Comparison of ENCODE assay signal across 8 mouse cellular contexts in the genomic region with DNA sequence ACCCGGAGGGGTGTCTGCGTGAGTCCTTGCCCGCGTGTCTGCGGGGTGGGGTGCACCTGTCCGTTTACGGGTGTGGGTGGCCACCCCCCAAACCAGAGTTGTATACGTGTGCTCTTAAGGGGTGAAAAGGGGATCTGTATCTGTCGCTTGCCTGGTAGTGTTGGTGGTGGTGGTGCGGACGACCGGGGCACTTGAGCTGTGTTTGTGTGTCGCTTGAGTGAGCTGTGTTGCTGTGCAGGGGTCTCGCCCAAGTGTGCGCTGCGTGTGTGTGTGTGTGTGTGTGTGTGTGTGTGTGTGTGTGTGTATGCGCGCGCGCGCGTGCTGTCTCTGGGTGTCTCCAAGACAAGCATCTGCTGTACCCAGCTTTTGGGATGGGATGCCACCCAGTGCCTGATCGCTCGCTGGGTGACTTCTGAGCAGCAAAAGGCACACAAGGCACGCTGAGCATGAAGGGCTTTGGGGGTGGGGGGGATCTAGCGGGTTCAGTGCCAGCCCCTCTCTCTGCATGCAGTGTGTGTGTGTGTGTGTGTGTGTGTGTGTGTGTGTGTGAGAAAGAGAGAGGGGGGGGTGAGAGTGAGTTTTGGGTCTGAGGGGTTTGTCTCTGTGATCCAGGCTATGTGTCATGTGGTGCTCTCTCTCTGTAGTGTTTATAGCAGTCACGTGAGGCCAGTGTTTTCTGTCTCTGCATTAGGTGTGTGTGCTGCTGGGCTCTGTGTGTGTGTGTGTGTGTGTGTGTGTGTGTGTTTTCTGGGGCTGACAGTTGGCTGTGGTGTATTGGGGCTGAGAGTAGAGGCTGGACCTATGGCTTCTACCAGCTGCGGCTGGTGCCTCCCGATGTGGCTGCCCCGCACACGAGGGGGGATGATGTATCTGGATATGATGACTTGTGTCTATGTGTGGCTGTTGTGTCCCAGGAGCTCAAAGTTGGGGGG. TPM values are rescaled to one million over a fixed set of nuclear protein-coding genes. Genes with fewer than 3 reads are reported as not detected.
DNase-seq lines count a peak whose midpoint lies in the region; ATAC-seq and TF ChIP-seq lines count a peak whose summit lies in the region.

No protein-coding gene starts in this region.

- under 1% methylated on average over 31 of the region's 31 CpGs for WGBS in heart, embryonic 10.5 days
- WGBS in kidney, embryonic 15.5 days: under 1% methylated on average over 31 of the region's 31 CpGs
- under 1% methylated on average over 31 of the region's 31 CpGs for WGBS in liver, embryonic 11.5 days

- peak overlapping the region; percentile 100 for H3K4me2 ChIP-seq in kidney, embryonic 15.5 days
- peak overlapping the region; percentile 100 for H3K4me2 ChIP-seq in liver, embryonic 11.5 days

- peaks cover 24% of the 10 kb centered on the region for H3K36me3 ChIP-seq in G1E (replicated peaks)
- no peaks in the 10 kb centered on the region for H3K36me3 ChIP-seq in heart, embryonic 10.5 days
- H3K36me3 ChIP-seq in kidney, embryonic 15.5 days: no peaks in the 10 kb centered on the region
- no peaks in the 10 kb centered on the region for H3K36me3 ChIP-seq in liver, embryonic 11.5 days (ENCODE audit: control insufficient read depth, insufficient read depth, low read length)

- peak overlapping the region; percentile 98 for H3K27ac ChIP-seq in heart, embryonic 10.5 days
- peak overlapping the region; percentile 99 for H3K27ac ChIP-seq in kidney, embryonic 15.5 days
- H3K27ac ChIP-seq in liver, embryonic 11.5 days (ENCODE audit: low read depth, low read length): peak overlapping the region; percentile 71

- H3K4me3 ChIP-seq in G1E (ENCODE audit: low read depth, low read length): peak overlapping the region; percentile 93
- peak overlapping the region; percentile 94 for H3K4me3 ChIP-seq in heart, embryonic 10.5 days
- peak overlapping the region; percentile 85 for H3K4me3 ChIP-seq in kidney, embryonic 15.5 days (replicated peaks)
- peak overlapping the region; percentile 78 for H3K4me3 ChIP-seq in liver, embryonic 11.5 days (ENCODE audit: low read depth, low read length)

- H3K9me3 ChIP-seq in G1E (replicated peaks): no peaks in the 10 kb centered on the region
- H3K9me3 ChIP-seq in heart, embryonic 10.5 days: no peaks in the 10 kb centered on the region
- H3K9me3 ChIP-seq in kidney, embryonic 15.5 days (replicated peaks): no peaks in the 10 kb centered on the region
- no peaks in the 10 kb centered on the region for H3K9me3 ChIP-seq in liver, embryonic 11.5 days (ENCODE audit: control insufficient read depth, low read length)

- H3K4me1 ChIP-seq in G1E (ENCODE audit: insufficient read depth, low read depth, low read length): peaks cover 67% of the 10 kb centered on the region
- peaks cover 74% of the 10 kb centered on the region for H3K4me1 ChIP-seq in heart, embryonic 10.5 days
- H3K4me1 ChIP-seq in kidney, embryonic 15.5 days: peaks cover 68% of the 10 kb centered on the region
- H3K4me1 ChIP-seq in liver, embryonic 11.5 days (replicated peaks; ENCODE audit: control insufficient read depth, insufficient read depth, low read length): peaks cover 53% of the 10 kb centered on the region

- peak overlapping the region; percentile 93 for H3K9ac ChIP-seq in kidney, embryonic 15.5 days
- peak overlapping the region; percentile 97 for H3K9ac ChIP-seq in liver, embryonic 11.5 days (ENCODE audit: low read depth, low read length)

- DNase-seq in 3134 (ENCODE audit: extremely low read depth, insufficient read length, low spot score): peak; percentile 64
- peak; percentile 48 for DNase-seq in G1E (ENCODE audit: low spot score)
- DNase-seq in cerebellum, postnatal 10 days: peak; percentile 66 to 71
- peak; percentile 77 for DNase-seq in heart, embryonic 10.5 days (ENCODE audit: low spot score)
- DNase-seq in liver, embryonic 11.5 days (ENCODE audit: low spot score): peak; percentile 66
- DNase-seq in neural tube, embryonic 10.5 days (ENCODE audit: extremely low spot score, low spot score): peak; percentile 52
- DNase-seq in thymus, postnatal 25 days: peak; percentile 58

- no peak for ATAC-seq in G1E (ENCODE audit: extremely low read depth, insufficient number of reproducible peaks, low FRiP score, poor library complexity, severe bottlenecking)
- ATAC-seq in kidney, embryonic 15.5 days (replicated peaks; ENCODE audit: low FRiP score): no peak
- no peak for ATAC-seq in liver, embryonic 11.5 days (replicated peaks; ENCODE audit: low FRiP score)

- no peaks in the 10 kb centered on the region for H3K27me3 ChIP-seq in G1E (ENCODE audit: insufficient read depth, low read length)
- H3K27me3 ChIP-seq in heart, embryonic 10.5 days (ENCODE audit: insufficient read depth, poor library complexity, severe bottlenecking): no peaks in the 10 kb centered on the region
- no peaks in the 10 kb centered on the region for H3K27me3 ChIP-seq in kidney, embryonic 15.5 days
- H3K27me3 ChIP-seq in liver, embryonic 11.5 days (replicated peaks; ENCODE audit: control insufficient read depth, insufficient read depth, low read length): no peaks in the 10 kb centered on the region

- no peak for TF ChIP-seq CTCF in G1E (IDR thresholded peaks at IDR 0.05; ENCODE audit: low read depth, low read length)

RNA-seq across cellular contexts. Expression of gene Bbc3, which starts 2.6 kb away (rescaled TPM):
- total RNA-seq in G1E (2014; fragmentation: Nextera tagmentation) (10.2 and 15.8 TPM in 2 replicates), G1E (2017) (9.0 and 16.3 TPM in 2 replicates)
- 209 and 355 TPM in 2 replicates for polyA plus RNA-seq in G1E (2012)
- polyA plus RNA-seq in heart, embryonic 10.5 days (2016; fragmentation: Nextera tagmentation; extraction: Ambion mirVana): 8.3 and 9.5 TPM in 2 replicates
- 12.3 and 12.4 TPM in 2 replicates for polyA plus RNA-seq in kidney, embryonic 15.5 days (2015; fragmentation: Nextera tagmentation; extraction: Ambion mirVana)
- polyA plus RNA-seq in liver, embryonic 11.5 days (2014; fragmentation: Nextera tagmentation; extraction: Ambion mirVana): 4.7 and 6.4 TPM in 2 replicates

RNA-seq across cellular contexts. Expression of gene Ccdc9, which starts 24.2 kb away (rescaled TPM):
- total RNA-seq in G1E (2014; fragmentation: Nextera tagmentation): 8.1 and 16.6 TPM in 2 replicates
- total RNA-seq in G1E (2017): 58.0 and 66.0 TPM in 2 replicates
- polyA plus RNA-seq in G1E (2012): 133 and 136 TPM in 2 replicates
- polyA plus RNA-seq in heart, embryonic 10.5 days (2016; fragmentation: Nextera tagmentation; extraction: Ambion mirVana): 19.6 and 31.0 TPM in 2 replicates
- polyA plus RNA-seq in kidney, embryonic 15.5 days (2015; fragmentation: Nextera tagmentation; extraction: Ambion mirVana): 28.9 and 33.0 TPM in 2 replicates
- polyA plus RNA-seq in liver, embryonic 11.5 days (2014; fragmentation: Nextera tagmentation; extraction: Ambion mirVana): 21.7 and 25.3 TPM in 2 replicates

RNA-seq across cellular contexts. Expression of gene Inafm1, which starts 37.4 kb away (rescaled TPM):
- total RNA-seq in G1E (2014; fragmentation: Nextera tagmentation) (3.5 and 4.1 TPM in 2 replicates), G1E (2017) (18.8 and 23.1 TPM in 2 replicates)
- 92.0 and 140 TPM in 2 replicates for polyA plus RNA-seq in G1E (2012)
- polyA plus RNA-seq in heart, embryonic 10.5 days (2016; fragmentation: Nextera tagmentation; extraction: Ambion mirVana): 6.2 and 10.0 TPM in 2 replicates
- 16.4 and 19.5 TPM in 2 replicates for polyA plus RNA-seq in kidney, embryonic 15.5 days (2015; fragmentation: Nextera tagmentation; extraction: Ambion mirVana)
- polyA plus RNA-seq in liver, embryonic 11.5 days (2014; fragmentation: Nextera tagmentation; extraction: Ambion mirVana): 9.3 and 10.6 TPM in 2 replicates

RNA-seq across cellular contexts. Expression of gene C5ar1, which starts 51.4 kb away (rescaled TPM):
- total RNA-seq in G1E (2014; fragmentation: Nextera tagmentation): not detected in 2 replicates
- total RNA-seq in G1E (2017): 0.16 and 0.64 TPM in 2 replicates
- polyA plus RNA-seq in G1E (2012): not detected in 2 replicates
- 0.31 and 1.0 TPM in 2 replicates for polyA plus RNA-seq in heart, embryonic 10.5 days (2016; fragmentation: Nextera tagmentation; extraction: Ambion mirVana)
- 2.5 and 3.7 TPM in 2 replicates for polyA plus RNA-seq in kidney, embryonic 15.5 days (2015; fragmentation: Nextera tagmentation; extraction: Ambion mirVana)
- polyA plus RNA-seq in liver, embryonic 11.5 days (2014; fragmentation: Nextera tagmentation; extraction: Ambion mirVana): 2.8 and 3.4 TPM in 2 replicates

Comparison
In these comparisons a context has a peak if more than half of its experiments do, and no peak if none do; other contexts are left out.
1. RNA of gene Bbc3, which starts 2.6 kb away (polyA plus RNA-seq): 209 to 355 TPM in G1E; 12.3 to 12.4 TPM in kidney, embryonic 15.5 days, 8.3 to 9.5 TPM in heart, embryonic 10.5 days and 4.7 to 6.4 TPM in liver, embryonic 11.5 days; every median in the first group is over 10 times any median in the second.
2. Peak in every context shown above with its lines, with median percentiles within 50 percentile points of each other: DNase-seq, H3K4me3 ChIP-seq and H3K27ac ChIP-seq.